Mouse (Mus musculus): ENCODE data around the gene Shank2.

Shank2 gene

DNA sequence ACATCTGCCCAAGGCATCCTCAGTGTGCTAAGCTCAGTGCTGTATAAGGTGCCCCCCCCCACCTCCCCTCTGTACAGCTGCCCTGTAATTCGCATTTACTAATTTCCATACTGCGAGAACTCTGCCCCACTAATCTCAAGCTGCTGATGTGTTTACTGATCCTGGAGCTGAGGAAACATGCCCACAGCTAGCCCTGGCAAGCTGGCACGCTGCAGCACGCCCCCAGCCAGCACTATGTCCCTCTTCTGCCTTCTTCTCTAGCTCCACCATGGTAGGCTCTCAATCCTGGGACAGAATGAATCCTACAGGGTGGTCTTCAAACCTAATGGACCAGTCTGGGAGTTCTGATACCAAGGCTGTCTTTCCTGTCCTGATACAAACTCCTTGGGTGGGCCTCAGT is 267.1 kb downstream of the Shank2 start:
- DNase-seq (ENCODE audit: low read depth, low spot score) = no peak

DNA sequence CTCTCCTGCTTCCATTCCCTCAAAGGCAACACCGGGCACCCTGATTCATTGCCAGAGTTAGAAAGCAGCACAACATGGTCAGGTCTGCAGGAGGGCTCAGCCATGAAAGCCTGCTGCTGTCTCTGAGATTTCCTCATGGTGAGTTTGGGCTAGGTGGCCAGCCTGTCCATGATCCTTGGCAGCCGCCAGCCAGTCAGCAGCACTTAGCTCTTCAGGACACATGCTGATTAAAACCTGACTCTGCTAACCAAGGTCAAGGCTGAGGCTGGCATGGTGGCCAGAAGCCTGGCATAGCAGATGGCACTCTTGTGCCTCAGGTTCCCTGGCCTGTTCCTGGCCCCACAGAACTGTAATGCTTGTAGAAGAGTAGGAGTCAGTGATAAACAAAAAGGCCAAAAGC is 269.3 kb downstream of the Shank2 start:
- no peak for DNase-seq (ENCODE audit: low read depth, low spot score)

DNA sequence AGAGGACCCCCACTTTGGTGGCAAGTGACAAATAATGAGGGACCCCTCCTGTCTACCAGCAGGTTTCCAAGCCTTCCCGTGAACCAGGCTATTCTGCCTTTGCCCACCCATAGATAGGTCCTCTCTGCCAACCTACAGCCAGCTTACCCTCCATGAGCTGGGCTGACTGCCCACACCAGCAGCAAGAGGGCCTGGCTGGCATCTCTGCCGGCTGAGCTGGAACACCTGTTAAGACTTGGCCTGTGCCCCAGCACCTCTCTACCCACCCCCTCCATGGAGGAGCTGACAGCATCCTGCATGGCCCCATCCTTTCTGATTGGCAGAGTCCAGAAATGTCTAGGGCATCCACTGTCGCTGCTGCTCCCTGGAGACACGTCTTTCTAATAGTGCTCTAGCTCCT is 277.0 kb downstream of the Shank2 start:
- no peak for DNase-seq (ENCODE audit: low read depth, low spot score)

DNA sequence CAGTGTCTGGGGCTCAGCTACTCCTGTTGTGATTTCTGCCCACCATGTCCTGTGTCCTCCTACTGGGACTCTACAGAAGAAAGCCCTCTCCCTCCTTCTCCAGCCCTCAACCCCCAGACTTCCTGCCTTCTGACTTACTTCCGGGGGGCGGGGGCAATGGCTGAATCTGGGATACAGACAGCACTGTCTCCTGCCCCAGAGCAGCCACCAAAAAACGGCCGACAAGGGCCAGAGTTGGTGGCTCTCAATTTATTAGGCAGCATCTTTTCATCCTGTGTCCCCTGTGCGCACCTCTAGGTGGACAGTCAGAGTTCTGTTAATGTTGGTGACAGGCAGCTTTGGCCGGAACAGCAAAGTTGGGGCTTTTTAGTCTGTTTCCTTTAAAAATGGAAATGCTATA is 282.0 kb downstream of the Shank2 start:
- no peak for DNase-seq (ENCODE audit: low read depth, low spot score)

DNA sequence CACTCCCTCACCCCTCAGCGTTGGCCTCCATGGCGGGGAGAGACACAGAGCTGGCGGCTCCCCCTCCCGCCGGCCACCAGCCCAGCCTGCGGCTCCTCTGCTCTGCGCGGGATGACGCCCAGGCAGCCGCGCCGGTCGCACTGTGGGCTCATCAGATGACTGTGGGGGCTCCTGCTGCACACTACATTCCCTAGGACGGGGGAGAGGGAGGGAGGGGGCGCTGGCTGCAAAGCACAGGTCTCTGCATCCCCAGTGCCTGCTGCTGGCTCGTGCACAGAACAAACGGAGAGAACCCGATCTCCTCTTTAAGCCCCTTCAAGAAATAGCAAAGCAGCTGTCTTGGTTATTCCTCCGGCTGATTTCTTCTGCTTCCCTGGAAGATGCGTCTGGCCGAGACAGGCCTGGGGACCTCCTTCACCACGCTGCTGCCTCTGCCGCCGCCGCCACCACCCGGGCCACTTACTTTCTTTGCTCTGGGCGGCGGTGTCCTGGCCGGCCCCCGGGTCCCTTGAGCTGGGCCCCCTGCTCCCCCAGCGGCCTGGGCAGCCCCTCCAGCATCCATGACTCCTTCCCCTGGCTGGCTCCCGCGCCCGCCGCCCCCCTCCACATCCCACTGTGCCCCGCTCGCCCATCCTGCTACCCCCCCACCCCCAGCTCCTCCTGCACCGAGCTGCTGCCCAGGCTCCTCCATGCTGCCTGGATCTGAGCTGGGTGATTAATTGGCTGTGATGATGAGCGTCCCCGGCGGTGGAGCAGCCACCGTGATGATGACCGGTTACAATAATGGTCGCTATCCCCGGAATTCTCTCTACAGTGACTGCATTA is 282.7 kb downstream of the Shank2 start:
- DNase-seq (ENCODE audit: low read depth, low spot score) = no peak

DNA sequence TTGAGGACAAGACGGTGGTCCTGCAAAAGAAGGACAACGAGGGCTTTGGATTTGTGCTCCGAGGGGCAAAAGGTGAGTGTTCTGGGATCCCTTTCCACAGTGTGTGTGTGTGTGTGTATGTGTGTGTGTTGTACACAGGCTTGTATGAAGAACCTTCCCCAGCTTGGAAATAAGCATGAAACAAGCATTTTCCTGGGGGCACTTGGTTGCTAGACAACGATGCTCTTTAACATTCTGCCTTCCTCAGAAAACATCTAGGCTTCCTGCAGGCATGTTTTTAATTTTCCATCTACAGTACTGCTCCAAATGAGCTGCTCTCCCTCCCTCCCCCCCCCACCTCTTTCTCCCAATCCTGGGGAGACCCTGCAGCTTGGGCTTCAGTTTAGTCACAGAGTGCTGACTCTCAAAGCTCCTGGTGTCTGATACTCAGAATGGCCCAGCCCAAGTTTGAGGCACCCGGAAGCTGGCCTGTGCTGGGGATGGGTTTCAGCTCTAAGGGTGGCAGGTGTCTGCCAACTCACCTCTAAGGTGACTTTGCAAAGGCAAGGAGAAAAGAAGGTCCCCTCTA is 283.4 kb downstream of the Shank2 start:
- no peak for DNase-seq (ENCODE audit: low read depth, low spot score)

DNA sequence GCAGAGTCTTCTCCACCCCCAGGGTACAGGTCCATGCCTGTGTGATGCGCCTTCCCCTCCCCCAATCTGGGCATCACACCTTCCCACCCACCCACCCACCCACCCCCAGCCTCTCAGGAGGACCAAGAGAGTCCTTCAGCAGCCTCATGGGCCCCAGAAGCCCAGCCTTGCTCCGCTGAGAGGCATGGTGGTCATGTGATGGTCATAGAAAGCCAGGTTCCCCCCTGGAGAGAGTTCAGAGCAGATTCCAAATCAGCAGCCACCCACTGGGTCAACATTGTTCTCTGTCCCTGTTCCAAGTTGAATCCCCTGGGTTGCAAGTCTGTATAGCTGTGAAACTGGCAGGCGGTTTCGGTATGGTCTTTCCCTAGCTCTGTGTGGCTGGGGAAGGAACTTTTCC is 284.2 kb downstream of the Shank2 start:
- DNase-seq (ENCODE audit: low read depth, low spot score) = no peak

DNA sequence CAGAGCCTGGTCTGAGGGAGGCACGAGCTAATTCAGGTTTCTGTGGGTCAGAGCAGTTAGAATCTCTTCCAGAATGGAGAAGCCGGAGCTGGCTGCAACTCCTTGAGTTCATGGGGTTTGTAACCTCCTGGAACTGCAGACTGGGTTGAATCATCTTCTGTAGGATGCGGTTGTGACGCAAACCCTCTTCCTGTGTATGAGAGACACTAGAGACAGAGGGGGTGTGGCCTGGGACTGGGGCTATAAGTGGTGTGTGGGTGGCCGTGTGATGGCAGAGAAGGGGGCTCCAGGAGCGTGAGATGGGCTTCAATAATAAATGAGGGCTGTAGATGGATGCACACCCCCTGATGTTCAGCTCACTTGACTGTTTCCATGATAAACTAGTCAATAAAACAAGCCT is 286.3 kb downstream of the Shank2 start:
- DNase-seq (ENCODE audit: low read depth, low spot score) = no peak

DNA sequence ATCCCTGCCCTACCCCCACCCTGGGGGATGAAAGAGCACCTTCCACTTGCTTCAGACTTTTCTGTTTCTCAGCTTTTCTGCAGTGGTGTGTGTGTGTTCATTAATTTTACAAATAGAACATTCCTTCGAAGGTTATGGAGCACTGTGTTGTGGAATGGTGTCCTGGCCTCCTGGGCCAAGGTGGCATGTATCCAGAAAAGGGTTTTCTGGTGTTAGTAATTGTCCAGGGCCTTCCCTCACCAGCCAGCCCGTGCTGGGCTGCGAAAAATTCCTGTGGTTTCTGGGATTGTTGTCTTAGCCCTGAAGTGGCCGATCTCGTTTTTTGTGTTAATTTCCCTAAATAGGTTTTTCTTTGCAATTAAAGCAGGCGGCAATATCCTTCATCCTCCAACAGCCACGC is 289.8 kb downstream of the Shank2 start:
- DNase-seq (ENCODE audit: low read depth, low spot score) = no peak

DNA sequence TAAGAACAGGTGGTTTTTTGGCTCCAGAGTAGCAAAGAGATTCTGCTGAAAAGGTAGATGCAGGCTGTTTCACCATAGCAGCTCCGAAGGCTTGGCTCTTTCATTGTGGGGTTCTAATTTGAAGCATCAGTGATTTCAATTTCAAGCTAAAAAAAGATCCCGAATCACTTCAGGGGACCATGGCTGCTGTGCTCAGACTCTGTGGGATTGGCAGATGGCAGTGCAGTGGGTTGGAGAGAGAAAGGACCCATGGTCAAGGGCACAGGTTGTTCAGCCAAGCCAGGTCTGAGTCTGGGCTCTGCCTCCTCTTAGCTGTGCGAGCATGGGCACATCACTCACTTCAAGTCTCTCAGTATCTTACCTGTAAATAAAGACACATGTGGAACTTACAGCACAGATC is 291.9 kb downstream of the Shank2 start:
- DNase-seq (ENCODE audit: low read depth, low spot score) = no peak

DNA sequence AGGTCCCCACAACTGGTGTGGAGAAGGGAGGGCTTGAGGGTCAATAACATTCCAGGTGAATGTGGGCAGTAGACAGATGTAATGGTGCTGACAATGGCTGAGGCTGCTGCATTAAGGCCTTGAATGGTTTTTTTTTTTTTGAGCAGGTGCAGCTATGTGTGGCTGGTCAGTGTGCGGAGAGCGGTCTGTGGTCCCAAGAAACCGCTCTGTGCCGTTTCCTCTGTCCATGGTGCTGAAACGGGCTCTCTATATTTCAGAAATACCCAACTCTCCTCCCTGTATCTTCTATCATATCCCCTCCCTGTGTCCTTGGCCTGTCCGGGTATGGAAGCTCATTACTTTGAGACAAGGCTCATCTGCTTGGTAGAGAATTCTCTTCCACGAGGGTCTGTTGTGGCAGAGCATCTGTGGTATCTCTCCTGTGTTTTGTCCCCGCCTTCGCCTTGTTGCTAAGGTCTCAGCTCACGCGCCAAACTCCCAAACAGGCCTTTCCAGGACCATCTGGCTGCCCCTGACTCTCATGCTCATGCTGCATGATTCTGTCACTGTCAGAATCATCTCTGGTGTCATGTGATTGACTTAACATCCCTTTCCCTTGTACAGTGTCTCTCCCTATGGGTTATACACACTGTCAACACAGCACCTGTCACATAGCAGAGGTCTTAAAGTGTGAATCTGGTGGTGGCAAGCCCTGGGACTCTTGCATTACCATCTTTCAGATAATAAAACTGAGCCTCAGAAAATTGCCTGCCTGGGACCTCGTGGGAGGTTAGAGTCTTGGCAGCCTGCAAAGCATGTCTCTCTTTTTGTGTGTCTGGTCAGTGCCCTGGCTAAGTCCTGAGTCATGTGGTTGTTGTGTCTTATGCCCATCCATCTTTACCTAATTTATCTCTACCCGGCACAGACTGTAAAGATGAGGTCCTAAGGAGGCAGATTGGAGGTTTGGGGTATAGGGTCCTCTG is 292.8 kb downstream of the Shank2 start:
- DNase-seq (ENCODE audit: low read depth, low spot score) = no peak

DNA sequence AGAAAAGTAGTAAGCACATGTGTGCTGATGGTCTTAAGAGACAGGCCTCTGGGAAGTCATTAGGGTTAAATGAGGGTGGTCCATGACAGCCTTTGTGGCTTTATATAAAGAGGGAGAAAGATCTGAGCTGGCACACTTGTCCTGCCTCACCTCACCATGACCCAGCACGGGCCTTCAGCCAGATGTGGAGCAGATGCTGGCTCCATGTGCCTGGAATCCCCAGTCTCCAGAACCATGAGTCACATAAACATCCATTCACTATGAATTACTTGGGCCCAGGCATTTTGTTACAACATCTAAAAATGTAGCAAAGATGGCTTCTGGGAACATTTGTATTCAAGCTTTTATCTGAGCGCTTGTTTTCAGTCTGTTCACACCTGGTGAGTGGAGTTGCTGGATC is 297.6 kb downstream of the Shank2 start:
- DNase-seq (ENCODE audit: low read depth, low spot score) = no peak

DNA sequence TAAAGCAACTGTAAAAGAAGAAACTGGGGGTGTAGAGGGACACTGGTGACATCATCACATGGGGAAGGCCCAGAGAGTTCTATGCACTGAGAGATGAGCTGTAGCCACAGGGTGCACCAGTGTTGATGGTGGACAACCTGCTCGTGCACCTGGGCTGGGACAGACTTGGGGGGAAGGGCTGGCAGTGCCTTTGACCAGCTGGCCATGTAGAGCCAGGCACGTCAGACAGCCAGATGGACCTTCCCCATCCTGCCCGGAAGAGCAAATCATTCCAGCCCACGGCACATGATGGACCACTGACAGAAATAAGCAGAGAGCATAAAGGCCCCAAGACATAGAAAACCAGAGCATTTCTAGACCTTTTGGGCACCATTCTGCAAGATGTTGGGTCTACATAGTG is 299.9 kb downstream of the Shank2 start:
- DNase-seq (ENCODE audit: low read depth, low spot score) = no peak

DNA sequence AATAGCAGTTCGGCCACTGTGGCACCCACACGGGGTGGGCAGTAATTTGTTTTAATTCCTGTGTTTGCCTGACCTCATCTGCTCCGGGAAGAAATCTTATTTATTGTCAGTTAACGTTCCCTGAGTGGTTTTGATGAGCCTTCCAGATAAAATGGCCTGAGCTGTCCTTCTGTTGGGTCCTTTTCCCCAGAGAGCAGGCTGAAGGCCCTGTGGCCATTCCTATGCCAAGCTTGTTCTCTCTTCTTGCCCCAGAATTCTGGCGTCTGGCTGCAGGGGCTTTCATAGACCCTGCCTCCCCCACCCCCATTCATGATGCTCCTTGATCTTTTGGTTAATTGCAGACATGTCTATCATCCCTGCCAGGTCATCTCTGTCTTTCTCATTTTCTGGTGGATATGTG is 300.8 kb downstream of the Shank2 start:
- DNase-seq (ENCODE audit: low read depth, low spot score) = no peak

DNA sequence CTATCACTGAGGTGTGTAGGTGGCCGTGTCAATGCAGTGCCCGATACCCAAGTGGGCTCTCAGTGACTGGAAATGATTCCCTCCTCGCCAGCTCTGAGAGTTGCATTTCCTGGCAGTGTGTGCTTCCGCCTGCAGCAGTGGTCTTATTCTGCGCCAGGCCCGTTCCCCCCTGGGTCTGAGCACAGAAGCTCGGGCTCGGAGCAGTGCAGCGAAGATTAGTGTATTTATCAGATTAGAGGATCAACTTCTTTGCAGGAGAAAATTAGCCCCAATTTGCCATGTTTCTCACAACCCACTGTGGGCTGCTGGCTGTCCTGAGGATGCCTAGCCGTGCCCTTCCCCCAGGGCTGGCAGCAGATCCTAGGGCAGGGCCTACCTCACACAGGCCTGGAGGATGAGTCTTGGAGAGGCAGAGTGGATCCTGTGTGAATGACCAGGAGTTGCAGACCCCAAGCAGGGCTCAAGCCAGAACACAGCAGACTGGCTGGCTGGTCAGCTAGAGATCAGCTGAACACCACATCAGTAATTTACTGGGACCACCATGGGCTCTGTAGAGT is 306.2 kb downstream of the Shank2 start:
- DNase-seq (ENCODE audit: low read depth, low spot score) = no peak

DNA sequence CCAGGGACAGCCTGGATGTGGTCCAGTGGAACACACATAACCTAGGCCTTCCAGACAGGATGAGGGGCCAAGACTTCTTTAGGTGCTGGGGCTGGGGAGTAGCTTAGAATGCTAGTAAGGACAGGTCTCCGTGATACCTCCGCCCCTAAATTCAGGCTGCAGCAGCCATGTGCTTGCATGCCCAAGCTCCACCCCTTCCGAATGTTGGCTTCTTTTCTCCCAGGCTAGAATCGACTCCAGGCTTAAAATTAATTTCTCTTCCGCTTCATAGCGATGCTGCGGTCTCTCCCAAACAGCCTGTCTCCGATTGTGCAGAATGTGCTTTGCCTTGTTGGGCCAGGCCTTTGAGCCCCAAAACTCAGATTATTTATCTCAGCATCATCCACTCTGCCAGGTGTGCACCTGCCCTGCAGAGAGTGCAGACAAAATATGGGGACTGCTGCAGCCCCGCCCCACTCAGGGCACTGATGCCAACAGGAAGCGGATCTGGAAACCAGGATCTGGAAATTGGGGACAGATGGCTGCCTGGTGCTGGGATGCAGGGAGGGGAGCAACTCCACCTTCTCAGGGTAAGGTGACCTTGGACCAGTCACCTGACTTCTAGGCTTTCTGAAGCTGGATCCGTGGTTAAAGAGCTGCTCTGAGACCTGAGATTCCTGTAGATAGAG is 312.8 kb downstream of the Shank2 start:
- no peak for DNase-seq (ENCODE audit: low read depth, low spot score)

DNA sequence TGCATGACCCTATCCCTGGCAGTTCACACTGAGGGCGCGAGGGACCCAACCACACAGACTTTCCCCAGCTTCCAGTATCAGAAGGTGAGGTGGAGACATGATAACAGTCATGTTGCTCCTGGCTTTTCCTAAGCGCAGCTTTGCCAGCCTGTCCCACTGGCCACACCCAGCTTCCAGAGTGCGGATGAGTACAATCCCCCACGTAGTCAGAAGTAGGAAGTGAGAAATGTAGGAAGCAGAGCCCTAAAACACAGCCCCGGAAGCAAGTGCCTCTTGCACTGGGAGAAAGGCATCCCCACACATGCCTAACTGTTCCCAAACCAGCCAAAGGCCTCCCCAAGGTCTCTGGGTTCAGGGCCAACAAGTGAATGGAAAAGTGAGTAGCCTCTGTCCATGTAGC is 314.5 kb downstream of the Shank2 start:
- no peak for DNase-seq (ENCODE audit: low read depth, low spot score)

DNA sequence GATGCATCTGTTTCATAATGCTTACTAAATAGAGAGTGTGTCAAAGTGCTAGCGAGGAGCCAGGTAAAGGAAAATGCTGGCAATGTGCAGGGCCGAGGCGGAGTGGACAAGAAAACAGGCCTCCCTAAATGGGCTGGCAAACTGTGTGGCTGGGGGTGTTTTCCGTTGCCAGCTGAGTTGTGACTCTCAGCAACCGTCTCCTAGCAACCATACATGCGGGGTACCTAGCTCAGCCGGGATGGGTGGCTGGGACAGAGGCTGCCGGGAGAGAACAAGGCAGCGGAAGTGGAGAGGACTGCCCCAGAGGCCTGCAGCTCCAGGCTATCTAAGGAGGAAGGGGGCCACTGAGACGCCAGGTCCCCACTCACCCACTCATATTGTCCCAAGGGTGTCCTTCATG is 315.1 kb downstream of the Shank2 start:
- no peak for DNase-seq (ENCODE audit: low read depth, low spot score)

DNA sequence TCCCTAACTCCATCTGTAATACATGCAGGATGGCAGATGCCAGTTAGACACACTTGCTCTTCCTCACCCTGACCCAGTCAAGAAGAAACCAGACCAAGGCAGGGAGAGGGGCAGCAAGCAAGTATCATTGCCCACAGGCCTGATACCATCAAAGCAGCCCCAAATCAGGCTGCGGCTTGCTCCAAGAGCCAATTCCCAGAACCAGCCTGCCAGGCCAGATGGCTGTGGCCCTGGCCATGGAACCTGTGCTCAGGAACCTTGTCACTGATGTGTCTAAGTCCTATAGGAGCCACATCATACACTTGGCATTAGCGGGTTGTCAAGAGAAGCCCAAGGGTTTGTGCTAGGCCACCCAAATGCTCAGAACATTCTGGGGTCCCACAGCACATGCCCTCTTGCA is 322.3 kb downstream of the Shank2 start:
- no peak for DNase-seq (ENCODE audit: low read depth, low spot score)

DNA sequence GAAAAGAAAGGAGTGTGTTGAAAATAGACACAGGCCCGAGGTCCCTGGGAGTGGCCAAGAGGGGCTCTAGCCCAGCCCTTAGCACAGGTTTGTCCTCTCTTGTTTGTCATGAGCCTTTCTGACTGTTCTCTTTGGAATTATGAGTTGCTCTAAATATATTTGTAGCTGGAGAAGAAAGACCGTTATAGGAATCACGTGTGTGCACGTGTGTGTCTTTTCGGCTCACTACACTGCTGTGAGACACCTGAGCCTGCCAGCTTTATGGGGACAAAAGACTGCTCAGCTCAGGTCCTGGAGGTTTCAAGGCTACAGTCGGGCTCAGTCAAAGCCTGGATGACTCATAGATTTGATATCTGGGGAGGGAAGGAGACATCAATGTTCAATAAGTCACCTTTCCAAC is 323.1 kb downstream of the Shank2 start:
- no peak for DNase-seq (ENCODE audit: low read depth, low spot score)

DNA sequence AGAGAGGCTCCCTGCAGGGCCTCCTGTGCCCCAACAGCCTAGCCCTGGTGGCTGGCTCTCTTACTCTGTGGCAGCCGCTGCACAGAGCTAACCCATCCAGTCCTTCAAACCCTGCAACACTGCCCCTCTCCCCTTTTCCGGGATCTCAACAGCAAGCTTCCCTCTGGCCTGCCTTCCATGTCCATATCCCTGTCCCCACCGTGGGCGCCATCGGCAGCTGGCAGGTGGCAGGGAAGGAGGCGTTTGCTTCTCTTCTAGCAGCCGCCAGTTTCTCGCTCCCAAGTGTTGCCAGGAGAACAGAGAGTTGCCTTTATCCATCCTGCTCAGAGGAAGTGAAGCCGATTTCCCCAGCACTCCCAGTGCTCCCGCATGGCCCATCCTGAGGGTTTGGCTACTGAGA is 323.9 kb downstream of the Shank2 start:
- no peak for DNase-seq (ENCODE audit: low read depth, low spot score)
